Mouse (Mus musculus) left cerebral cortex, adult 18-20 months (tissue): ENCODE results near the gene Slc27a4. TPM values are rescaled to one million over a fixed set of nuclear protein-coding genes. Genes with fewer than 3 reads are reported as not detected.

Source experiments
- DNase-seq, 2 experiments: peaks; one replicate each; pipeline ENCODE4 v3.0.0; 2021 to 2022; ENCODE audit warnings: low spot score in 2 of 2, mixed read lengths in 1 of 2
- microRNA-seq, 2 experiments: library from miRNA; unstranded; fragments of <30 nt; microRNA quantifications; one replicate each; pipeline ENCODE4 v1.2.0; 2021
- total RNA-seq, 2 experiments: library from RNA; stranded (reverse); gene quantifications; 2 replicates each; pipeline ENCODE4 v1.2.3; 2021

Slc27a4 gene
- total RNA-seq, 2 experiments from 2014 or later: 72.1 to 75.8 TPM

DNA sequence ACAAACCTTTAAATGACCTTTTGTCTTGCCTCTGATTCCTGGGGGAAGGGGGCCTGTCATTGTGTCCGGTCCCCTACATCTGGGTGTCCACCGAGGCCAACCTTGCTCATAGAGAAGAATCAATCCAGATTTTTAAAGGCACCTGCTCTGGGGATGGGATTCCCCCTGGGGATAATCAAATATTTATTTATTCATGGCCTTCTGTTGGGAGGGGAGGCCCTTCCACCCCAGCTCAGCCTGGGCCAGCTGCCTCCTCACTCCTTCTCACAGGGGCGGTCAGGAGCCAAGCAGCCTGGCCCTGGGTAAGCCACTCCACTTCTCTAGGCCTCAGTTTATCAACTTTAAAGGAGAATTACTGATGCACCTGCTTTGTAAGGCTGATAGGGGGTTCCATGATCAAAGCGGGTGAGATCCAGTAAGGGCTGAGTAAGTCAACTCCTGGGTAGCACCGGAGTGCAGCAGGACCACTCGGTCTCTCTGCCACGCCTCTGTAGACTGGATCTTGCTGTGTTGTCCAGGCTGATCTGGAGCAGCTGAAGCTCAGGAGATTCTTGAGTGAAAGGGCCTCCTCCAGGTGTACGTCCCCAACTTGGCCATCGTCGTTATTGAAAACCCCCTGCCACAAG lies 53.3 kb downstream of the Slc27a4 start:
- DNase-seq: no peak

DNA sequence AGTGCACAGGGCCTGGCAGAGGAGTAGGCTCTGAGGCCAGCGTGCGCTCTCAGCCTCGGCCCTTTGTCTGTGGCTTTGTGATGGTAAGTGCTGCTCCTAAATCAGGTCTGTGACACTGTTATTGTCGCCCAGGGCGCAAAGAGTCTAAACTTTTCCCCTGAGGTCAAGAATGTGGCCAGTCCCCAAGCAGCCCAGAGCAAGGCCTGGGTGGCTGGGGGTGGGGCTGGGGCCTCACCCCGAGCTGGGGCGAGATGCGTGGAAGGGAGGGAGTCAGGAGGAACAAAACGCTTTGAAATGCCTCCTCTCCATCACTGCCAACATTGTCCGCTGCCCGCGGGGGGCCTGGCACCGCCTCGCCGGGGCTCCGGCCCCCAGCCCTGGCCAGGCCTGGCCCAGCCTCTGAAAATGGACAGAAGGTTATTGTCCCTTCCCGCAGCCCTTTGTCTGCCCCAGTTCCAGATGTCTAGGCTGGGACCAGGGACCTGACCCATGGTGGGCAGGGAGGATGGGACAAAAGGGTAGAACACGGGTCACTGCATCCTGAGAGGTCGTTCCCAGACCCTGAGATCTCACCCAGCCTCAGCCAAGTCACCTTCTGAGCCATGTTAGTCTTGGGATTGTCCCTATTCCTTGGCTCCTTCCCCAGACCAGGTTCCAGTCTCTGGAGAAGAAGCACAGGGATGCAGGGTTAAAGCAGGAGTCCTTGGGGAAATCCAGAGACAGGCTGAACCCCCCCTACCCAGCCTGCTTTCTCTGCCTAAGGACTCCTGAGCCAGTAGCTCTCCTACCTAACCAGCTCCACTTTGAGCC lies 54.2 kb downstream of the Slc27a4 start:
- DNase-seq: no peak

DNA sequence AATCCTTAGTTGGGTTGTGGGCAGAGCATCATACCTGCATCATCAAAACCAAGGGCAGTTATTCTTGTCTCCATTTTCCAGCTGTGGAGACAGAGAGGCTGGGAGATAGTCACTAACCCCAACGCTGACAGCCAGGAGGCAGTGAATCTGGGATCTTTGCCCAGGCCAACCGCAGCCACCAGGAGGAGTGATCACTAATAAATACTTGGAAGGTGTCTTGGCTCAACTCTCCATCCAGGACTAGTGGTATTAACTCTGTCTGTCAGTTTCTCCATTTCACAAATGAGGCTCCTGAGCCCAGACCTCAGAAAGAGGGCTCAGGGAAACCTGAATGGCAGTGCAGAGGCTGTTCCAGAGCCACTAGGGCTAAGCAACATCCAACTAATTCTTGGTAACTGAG lies 54.9 kb downstream of the Slc27a4 start:
- DNase-seq: no peak

DNA sequence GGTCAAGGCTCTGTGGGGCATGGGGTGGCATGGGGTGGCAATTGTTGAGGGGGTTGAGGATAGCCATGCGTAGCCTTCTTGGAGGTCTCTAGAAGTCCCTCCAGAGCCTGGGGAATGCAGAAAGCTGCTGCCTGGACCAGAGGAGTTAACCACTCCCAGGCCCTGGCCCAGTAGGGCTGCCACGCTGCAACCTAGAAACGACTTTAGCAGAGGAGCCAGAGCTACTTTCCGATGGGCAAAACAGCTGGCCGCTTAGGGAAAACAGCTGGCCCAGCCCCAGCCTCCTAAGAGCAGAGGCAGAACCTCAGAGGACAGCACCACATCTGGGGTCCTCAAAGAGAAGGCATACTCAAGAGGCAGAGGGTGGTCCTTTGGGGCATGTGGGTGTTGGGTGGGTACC lies 55.5 kb downstream of the Slc27a4 start:
- DNase-seq: no peak

DNA sequence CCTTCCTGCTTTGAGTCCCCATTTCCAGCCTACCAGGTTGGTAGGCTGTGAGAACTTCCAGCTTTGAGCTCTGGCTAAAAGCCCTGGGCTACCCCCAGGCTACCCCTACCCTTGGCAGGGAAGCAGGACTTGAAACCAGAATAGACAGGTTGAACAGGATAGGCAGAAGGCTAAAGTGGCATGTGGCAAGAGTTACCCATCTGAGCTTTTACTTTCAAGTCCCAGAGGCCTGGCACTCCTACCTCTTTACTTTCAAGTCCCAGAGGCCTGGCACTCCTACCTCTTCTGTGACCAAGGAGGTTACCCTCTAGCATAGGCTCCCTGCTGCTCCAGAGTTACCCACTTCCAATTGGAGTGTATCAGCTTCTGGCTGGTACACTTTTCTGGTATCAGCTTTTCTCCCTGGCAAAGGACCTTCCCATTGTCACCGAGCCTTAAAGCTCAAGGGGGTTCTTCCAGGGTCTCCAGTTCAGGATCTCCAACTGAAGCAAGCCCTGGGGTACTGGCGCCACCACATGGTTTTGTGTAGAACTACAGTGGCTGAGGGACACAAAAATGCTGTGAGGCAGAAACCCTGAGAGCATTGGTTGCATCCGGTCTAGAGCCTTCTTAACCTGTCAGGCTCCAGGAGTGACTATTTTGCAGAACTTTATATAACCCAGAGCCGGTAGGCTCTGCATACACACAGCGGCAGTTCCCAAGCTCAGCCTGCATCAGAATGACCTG lies 56.5 kb downstream of the Slc27a4 start:
- peak in 1 of 2 experiments; percentile 49 for DNase-seq

DNA sequence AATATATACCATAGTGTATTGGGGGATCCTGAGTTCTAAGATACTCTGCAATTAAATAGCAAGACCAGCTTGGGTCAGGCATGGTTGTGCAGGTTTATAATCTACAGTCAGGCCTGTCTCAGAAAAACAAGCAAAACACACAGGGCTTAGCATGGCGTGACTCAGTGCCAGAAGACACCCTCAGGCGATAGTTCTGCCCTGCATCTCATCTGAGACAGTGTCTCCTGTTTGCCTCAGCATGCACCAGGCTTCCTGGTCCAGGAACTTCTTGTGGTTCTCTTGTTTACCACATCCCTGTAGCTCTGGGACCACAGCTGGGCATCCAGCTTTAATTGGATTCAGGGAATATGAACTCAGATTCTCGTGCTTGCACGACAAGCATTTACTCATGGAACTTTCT lies 62.7 kb downstream of the Slc27a4 start:
- DNase-seq: no peak

Small RNA genes within 50 kb of the gene (microRNA-seq; reads per million reads assigned to microRNA genes)
- gene Mir219a-2: 0 reads per million in 2 experiments
- gene Mir219b: 0 reads per million in 2 experiments

Other genes with a start within 250 kb of the Slc27a4 start
- gene Rapgef1, start 182.9 kb upstream of the Slc27a4 start, total RNA-seq: 100 to 1,000 TPM in 1 of 2 experiments, 10 to 100 TPM in 1; 91.4 to 100 TPM
- 1 to 10 TPM; 2.1 to 2.5 TPM for gene Gm13420, start 50.9 kb upstream of the Slc27a4 start, total RNA-seq
- not detected for gene Gm13547, start 43.3 kb upstream of the Slc27a4 start, total RNA-seq
- gene Coq4, start 15.1 kb upstream of the Slc27a4 start, total RNA-seq: 10 to 100 TPM; 26.5 to 27.9 TPM
- gene Trub2, start 14.1 kb upstream of the Slc27a4 start, total RNA-seq: 10 to 100 TPM; 39.3 to 39.5 TPM
- gene Urm1, start 17.4 kb downstream of the Slc27a4 start, total RNA-seq: 10 to 100 TPM; 48.1 to 49.6 TPM
- 1 to 10 TPM; 7.4 to 9.9 TPM for gene Cercam, start 66.5 kb downstream of the Slc27a4 start, total RNA-seq
- gene Odf2, start 86.6 kb downstream of the Slc27a4 start, total RNA-seq: 10 to 100 TPM; 84.6 to 94.6 TPM
- gene Gle1, start 132.8 kb downstream of the Slc27a4 start, total RNA-seq: 10 to 100 TPM; 44.0 to 49.5 TPM
- 100 to 1,000 TPM; 825 to 827 TPM for gene Sptan1, start 162.9 kb downstream of the Slc27a4 start, total RNA-seq
- gene Wdr34, start 246.2 kb downstream of the Slc27a4 start, total RNA-seq: 10 to 100 TPM; 39.5 to 45.2 TPM